Mouse (Mus musculus) midbrain, embryonic 16.5 days (tissue): Measurements from ENCODE around the gene Ddx4. TPM values are rescaled to one million over a fixed set of nuclear protein-coding genes. Genes with fewer than 3 reads are reported as not detected.

Experiments used
- ATAC-seq: fragments of 200-750 bp; cut with Nextera tagmentation; 2 replicates; pipeline ENCODE4 v1.8.0; 2017; ENCODE audit warnings: moderate TSS enrichment
- H3K27ac ChIP-seq: fragments of 300-500 bp; sonication (generic); 2 replicates; pipeline ENCODE4 v1.5.1; 2014; ENCODE audit warnings: mild to moderate bottlenecking, low read length, mixed read lengths
- H3K27me3 ChIP-seq: fragments of 300-500 bp; sonication (generic); 2 replicates; pipeline ENCODE4 v1.6.1; 2014; ENCODE audit warnings: low read depth, low read length, mixed read lengths; ENCODE audit not compliant: control insufficient read depth, insufficient read depth
- H3K36me3 ChIP-seq: fragments of 300-500 bp; sonication (generic); 2 replicates; pipeline ENCODE4 v1.6.1; 2014; ENCODE audit warnings: mild to moderate bottlenecking, low read length, moderate library complexity, mixed read lengths; ENCODE audit not compliant: control insufficient read depth, insufficient read depth
- H3K4me1 ChIP-seq: fragments of 300-500 bp; sonication (generic); 2 replicates; pipeline ENCODE4 v1.6.1; 2014; ENCODE audit warnings: mild to moderate bottlenecking, low read length, mixed read lengths; ENCODE audit not compliant: control insufficient read depth, insufficient read depth
- H3K4me2 ChIP-seq: fragments of 300-500 bp; sonication (generic); 2 replicates; pipeline ENCODE4 v1.6.1; 2014; ENCODE audit warnings: mild to moderate bottlenecking, low read length, mixed read lengths
- H3K4me3 ChIP-seq: fragments of 300-500 bp; sonication (generic); 2 replicates; pipeline ENCODE4 v1.5.1; 2014; ENCODE audit warnings: low read depth, mild to moderate bottlenecking, low read length, moderate library complexity, mixed read lengths
- H3K9ac ChIP-seq: fragments of 300-500 bp; sonication (generic); 2 replicates; pipeline ENCODE4 v1.6.1; 2014; ENCODE audit warnings: low read depth, low read length, mixed read lengths
- H3K9me3 ChIP-seq: fragments of 300-500 bp; sonication (generic); replicated peaks from 2 replicates; pipeline ENCODE4 v1.6.1; 2014; ENCODE audit warnings: mild to moderate bottlenecking, low read length, mixed read lengths; ENCODE audit not compliant: control insufficient read depth, poor library complexity, severe bottlenecking
- WGBS: fragments of 180-500 bp; shearing (Covaris S2); extraction: QIAGEN DNeasy Blood & Tissue Kit; methylation state at CpG from one replicate; pipeline ENCODE4 v1.1.7; 2014; 5-methylcytosine and 5-hydroxymethylcytosine counted together
- polyA plus RNA-seq: library from polyadenylated mRNA; unstranded; fragments of >200 nt; fragmentation: Nextera tagmentation; extraction: Ambion mirVana; gene quantifications from 2 replicates; pipeline ENCODE4 v1.2.1, GENCODE M21; 2015

Ddx4 gene
- polyA plus RNA-seq, 1 experiment from 2014 or later = 0.72 TPM

- Histone ChIP-seq H3K4me1 (no peaks in the 10 kb centered on the region), H3K9ac (no peak overlapping the region), H3K9me3 (no peaks in the 10 kb centered on the region), H3K27me3 (no peaks in the 10 kb centered on the region), H3K4me3 (no peak overlapping the region), H3K36me3 (no peaks in the 10 kb centered on the region), H3K27ac (no peak overlapping the region), H3K4me2 (no peak overlapping the region)
- ATAC-seq = no peak
- 83% methylated on average over 1 of the region's 1 CpGs for WGBS
Observed at GRCm38 (mm10) chr13:112645529-112646186, 6.6 kb downstream of the Ddx4 start.

GRCm38 (mm10) chr13:112644996-112645395, 7.3 kb downstream of the Ddx4 start:
- Histone ChIP-seq H3K4me1 (no peaks in the 10 kb centered on the region), H3K9me3 (no peaks in the 10 kb centered on the region), H3K4me3 (no peak overlapping the region), H3K4me2 (no peak overlapping the region), H3K9ac (no peak overlapping the region), H3K27ac (no peak overlapping the region), H3K36me3 (no peaks in the 10 kb centered on the region), H3K27me3 (no peaks in the 10 kb centered on the region)
- no peak for ATAC-seq
- 83% methylated on average over 3 of the region's 3 CpGs for WGBS

- no peak for ATAC-seq
- Histone ChIP-seq H3K36me3 (no peaks in the 10 kb centered on the region), H3K27ac (no peak overlapping the region), H3K9ac (no peak overlapping the region), H3K4me1 (no peaks in the 10 kb centered on the region), H3K4me2 (no peak overlapping the region), H3K9me3 (no peaks in the 10 kb centered on the region), H3K4me3 (no peak overlapping the region), H3K27me3 (no peaks in the 10 kb centered on the region)
- WGBS = 93% methylated on average over 3 of the region's 3 CpGs
Observed at GRCm38 (mm10) chr13:112642897-112643296, 9.4 kb downstream of the Ddx4 start.

GRCm38 (mm10) chr13:112639111-112639510, 13.2 kb downstream of the Ddx4 start:
- no peak overlapping the region for H3K4me2 ChIP-seq
- H3K36me3 ChIP-seq = no peaks in the 10 kb centered on the region
- no peak for ATAC-seq
- H3K9ac ChIP-seq = no peak overlapping the region
- no peaks in the 10 kb centered on the region for H3K9me3 ChIP-seq
- no peak overlapping the region for H3K27ac ChIP-seq
- no peaks in the 10 kb centered on the region for H3K27me3 ChIP-seq
- 68% methylated on average over 4 of the region's 4 CpGs for WGBS
- H3K4me1 ChIP-seq = no peaks in the 10 kb centered on the region
- H3K4me3 ChIP-seq = no peak overlapping the region

GRCm38 (mm10) chr13:112636498-112636897, 15.8 kb downstream of the Ddx4 start:
- Histone ChIP-seq H3K36me3 (no peaks in the 10 kb centered on the region), H3K4me1 (no peaks in the 10 kb centered on the region), H3K4me2 (no peak overlapping the region), H3K9me3 (no peaks in the 10 kb centered on the region), H3K27me3 (no peaks in the 10 kb centered on the region), H3K4me3 (no peak overlapping the region), H3K27ac (no peak overlapping the region), H3K9ac (no peak overlapping the region)
- 40% methylated on average over 3 of the region's 3 CpGs for WGBS
- no peak for ATAC-seq

GRCm38 (mm10) chr13:112635174-112635837, 17.0 kb downstream of the Ddx4 start:
- no peaks in the 10 kb centered on the region for H3K9me3 ChIP-seq
- no peak for ATAC-seq
- no peak overlapping the region for H3K27ac ChIP-seq
- H3K4me2 ChIP-seq = no peak overlapping the region
- H3K4me3 ChIP-seq = no peak overlapping the region
- H3K4me1 ChIP-seq = no peaks in the 10 kb centered on the region
- 62% methylated on average over 7 of the region's 7 CpGs for WGBS
- no peaks in the 10 kb centered on the region for H3K36me3 ChIP-seq
- H3K27me3 ChIP-seq = no peaks in the 10 kb centered on the region
- H3K9ac ChIP-seq = no peak overlapping the region

GRCm38 (mm10) chr13:112625566-112625965, 26.7 kb downstream of the Ddx4 start:
- Histone ChIP-seq H3K36me3 (no peaks in the 10 kb centered on the region), H3K27ac (no peak overlapping the region), H3K4me1 (no peaks in the 10 kb centered on the region), H3K27me3 (no peaks in the 10 kb centered on the region), H3K9me3 (no peaks in the 10 kb centered on the region), H3K4me3 (no peak overlapping the region), H3K9ac (no peak overlapping the region), H3K4me2 (no peak overlapping the region)
- no peak for ATAC-seq

GRCm38 (mm10) chr13:112624622-112625021, 27.7 kb downstream of the Ddx4 start:
- 87% methylated on average over 3 of the region's 3 CpGs for WGBS
- Histone ChIP-seq H3K27me3 (no peaks in the 10 kb centered on the region), H3K4me3 (no peak overlapping the region), H3K4me1 (no peaks in the 10 kb centered on the region), H3K36me3 (no peaks in the 10 kb centered on the region), H3K9ac (no peak overlapping the region), H3K9me3 (no peaks in the 10 kb centered on the region), H3K27ac (no peak overlapping the region), H3K4me2 (no peak overlapping the region)
- ATAC-seq = no peak

- Histone ChIP-seq H3K9me3 (no peaks in the 10 kb centered on the region), H3K27ac (no peak overlapping the region), H3K4me3 (no peak overlapping the region), H3K4me1 (no peaks in the 10 kb centered on the region), H3K9ac (no peak overlapping the region), H3K4me2 (no peak overlapping the region), H3K27me3 (no peaks in the 10 kb centered on the region), H3K36me3 (no peaks in the 10 kb centered on the region)
- 62% methylated on average over 7 of the region's 7 CpGs for WGBS
- ATAC-seq = no peak
Observed at GRCm38 (mm10) chr13:112623656-112624055, 28.6 kb downstream of the Ddx4 start.
